Mouse (Mus musculus): ENCODE data around the gene Tbccd1.

Gene Tbccd1

GRCm38 (mm10) chr16:22872397-22872796, 14.9 kb upstream of the Tbccd1 start:
- no peak for DNase-seq (ENCODE audit: low read depth, low spot score)

- peak; percentile 50 for DNase-seq (ENCODE audit: low read depth, low spot score)
These were observed 696 bp downstream of the Tbccd1 start for GRCm38 (mm10) chr16:22856773-22857172.

GRCm38 (mm10) chr16:22852709-22853108, 4.8 kb downstream of the Tbccd1 start:
- DNase-seq (ENCODE audit: low read depth, low spot score) = no peak

- DNase-seq (ENCODE audit: low read depth, low spot score) = no peak
These were observed 9.1 kb downstream of the Tbccd1 start for GRCm38 (mm10) chr16:22848331-22848730.

- DNase-seq (ENCODE audit: low read depth, low spot score) = no peak
These were observed 9.8 kb downstream of the Tbccd1 start for GRCm38 (mm10) chr16:22847686-22848085.

- no peak for DNase-seq (ENCODE audit: low read depth, low spot score)
These were observed 12.0 kb downstream of the Tbccd1 start for GRCm38 (mm10) chr16:22845481-22845880.

GRCm38 (mm10) chr16:22844834-22845233, 12.6 kb downstream of the Tbccd1 start:
- DNase-seq (ENCODE audit: low read depth, low spot score) = no peak

- no peak for DNase-seq (ENCODE audit: low read depth, low spot score)
These were observed 13.2 kb downstream of the Tbccd1 start for GRCm38 (mm10) chr16:22844061-22844801.

GRCm38 (mm10) chr16:22842871-22843270, 14.6 kb downstream of the Tbccd1 start:
- no peak for DNase-seq (ENCODE audit: low read depth, low spot score)

- no peak for DNase-seq (ENCODE audit: low read depth, low spot score)
These were observed 18.2 kb downstream of the Tbccd1 start for GRCm38 (mm10) chr16:22839146-22839857.

GRCm38 (mm10) chr16:22832932-22833525, 24.4 kb downstream of the Tbccd1 start:
- no peak for DNase-seq (ENCODE audit: low read depth, low spot score)

GRCm38 (mm10) chr16:22820731-22821130, 36.7 kb downstream of the Tbccd1 start:
- DNase-seq (ENCODE audit: low read depth, low spot score) = no peak

GRCm38 (mm10) chr16:22811477-22811876, 46.0 kb downstream of the Tbccd1 start, which contains the start of gene Crygs:
Crygs (minus strand) TSS chr16:22811577.
- DNase-seq (ENCODE audit: low read depth, low spot score) = no peak

- DNase-seq (ENCODE audit: low read depth, low spot score) = peak; percentile 26
These were observed 49.9 kb downstream of the Tbccd1 start for GRCm38 (mm10) chr16:22807468-22808070.

- DNase-seq (ENCODE audit: low read depth, low spot score) = no peak
These were observed 54.7 kb downstream of the Tbccd1 start for GRCm38 (mm10) chr16:22802786-22803185.

GRCm38 (mm10) chr16:22800849-22801109, 56.7 kb downstream of the Tbccd1 start:
- DNase-seq (ENCODE audit: low read depth, low spot score) = no peak

GRCm38 (mm10) chr16:22800026-22800848, 57.2 kb downstream of the Tbccd1 start:
- DNase-seq (ENCODE audit: low read depth, low spot score) = no peak

GRCm38 (mm10) chr16:22798520-22798919, 58.9 kb downstream of the Tbccd1 start:
- no peak for DNase-seq (ENCODE audit: low read depth, low spot score)

GRCm38 (mm10) chr16:22797521-22797920, 59.9 kb downstream of the Tbccd1 start:
- DNase-seq (ENCODE audit: low read depth, low spot score) = no peak

- no peak for DNase-seq (ENCODE audit: low read depth, low spot score)
These were observed 62.0 kb downstream of the Tbccd1 start for GRCm38 (mm10) chr16:22795497-22795896.

GRCm38 (mm10) chr16:22791235-22791634, 66.2 kb downstream of the Tbccd1 start:
- no peak for DNase-seq (ENCODE audit: low read depth, low spot score)

Measured in c-Kit-negative CD71-positive TER-119-positive erythroid progenitor cells, embryonic 14.5 days (primary cell).